In genomic region chr14:18666251-18666650, GRCm38 (mm10) we compare ENCODE assay signal across 28 mouse cellular contexts.
"Had no signal": no experiment of that assay in that cellular context is flagged by ENCODE, and none has a peak within 500 bp of the region (broad histone marks: within the 10 kb centered on the region; RNA-seq: fewer than 3 reads in every experiment).

No protein-coding gene starts in this region.

- H3K27ac ChIP-seq: heart, adult 2 months; heart, embryonic 13.5 days; heart, embryonic 15.5 days; hindbrain, embryonic 10.5 days; hindbrain, embryonic 12.5 days; hindbrain, embryonic 14.5 days; intestine, embryonic 15.5 days; kidney, embryonic 15.5 days; kidney, postnatal 0 days; limb, embryonic 13.5 days; limb, embryonic 15.5 days; liver, embryonic 12.5 days; liver, embryonic 14.5 days had no signal

- H3K4me3 ChIP-seq: heart, adult 2 months; heart, embryonic 13.5 days; heart, embryonic 15.5 days; hindbrain, embryonic 10.5 days; hindbrain, embryonic 12.5 days; intestine, embryonic 15.5 days; kidney, embryonic 15.5 days; limb, embryonic 13.5 days; limb, embryonic 15.5 days; liver, embryonic 12.5 days had no signal

- H3K4me1 ChIP-seq: hindbrain, embryonic 12.5 days; intestine, embryonic 15.5 days; kidney, embryonic 15.5 days; limb, embryonic 13.5 days; liver, embryonic 12.5 days had no signal

- DNase-seq: gastrocnemius, postnatal 14 days; gastrocnemius, postnatal 36 days; heart, adult 11 months; heart, adult 2 months; heart, postnatal 14 days; heart, postnatal 4 days; kidney, adult 18-20 months; kidney, adult 8-10 months; kidney, postnatal 14 days; kidney, postnatal 36 days; layer of hippocampus, adult 9-11 months; layer of hippocampus, postnatal 36 days; left cerebral cortex, postnatal 4 days had no signal

- H3K4me2 ChIP-seq: heart, embryonic 11.5 days; heart, embryonic 13.5 days; heart, embryonic 15.5 days; hindbrain, embryonic 12.5 days; hindbrain, embryonic 14.5 days; intestine, embryonic 15.5 days; kidney, embryonic 15.5 days; limb, embryonic 13.5 days; limb, embryonic 15.5 days; liver, embryonic 12.5 days had no signal

- H3K9me3 ChIP-seq: intestine, embryonic 15.5 days; limb, embryonic 15.5 days had no signal

- ATAC-seq: hindbrain, embryonic 16.5 days; intestine, embryonic 15.5 days; intestine, postnatal 0 days; liver, embryonic 12.5 days had no signal

- H3K9ac ChIP-seq: heart, embryonic 13.5 days; heart, embryonic 15.5 days; hindbrain, embryonic 12.5 days; hindbrain, embryonic 14.5 days; intestine, embryonic 15.5 days; kidney, embryonic 15.5 days; limb, embryonic 13.5 days; limb, embryonic 15.5 days; liver, embryonic 12.5 days; liver, embryonic 14.5 days had no signal

- H3K27me3 ChIP-seq: heart, embryonic 13.5 days; heart, embryonic 15.5 days; hindbrain, embryonic 12.5 days; intestine, embryonic 15.5 days; kidney, embryonic 15.5 days; limb, embryonic 13.5 days; limb, embryonic 15.5 days; liver, embryonic 12.5 days had no signal

- H3K36me3 ChIP-seq: heart, embryonic 15.5 days; hindbrain, embryonic 10.5 days; hindbrain, embryonic 12.5 days; intestine, embryonic 15.5 days; kidney, embryonic 15.5 days; limb, embryonic 15.5 days; liver, embryonic 12.5 days had no signal
